Mouse (Mus musculus) intestine, embryonic 16.5 days (tissue): ENCODE measurements around the gene Fnip2. TPM values are rescaled to one million over a fixed set of nuclear protein-coding genes. Genes with fewer than 3 reads are reported as not detected.

Source experiments
- ATAC-seq: fragments of 200-750 bp; cut with Nextera tagmentation; 2 replicates; pipeline ENCODE4 v1.8.0; 2017; ENCODE audit warnings: moderate TSS enrichment, moderate library complexity
- H3K27ac ChIP-seq: fragments of 300-500 bp; sonication (generic); 2 replicates; pipeline ENCODE4 v1.5.1; 2014; ENCODE audit warnings: mild to moderate bottlenecking, low read length
- H3K27me3 ChIP-seq: fragments of 300-500 bp; sonication (generic); replicated peaks from 2 replicates; pipeline ENCODE4 v1.6.1; 2014; ENCODE audit warnings: low read length, control low read depth, mixed read lengths; ENCODE audit not compliant: control insufficient read depth, insufficient read depth
- H3K36me3 ChIP-seq: fragments of 300-500 bp; sonication (generic); 2 replicates; pipeline ENCODE4 v1.6.1; 2014; ENCODE audit warnings: low read length, control low read depth; ENCODE audit not compliant: control insufficient read depth, insufficient read depth
- H3K4me1 ChIP-seq: fragments of 300-500 bp; sonication (generic); 2 replicates; pipeline ENCODE4 v1.6.1; 2014; ENCODE audit warnings: low read length, control low read depth, mixed read lengths; ENCODE audit not compliant: control insufficient read depth, insufficient read depth
- H3K4me2 ChIP-seq: fragments of 300-500 bp; sonication (generic); 2 replicates; pipeline ENCODE4 v1.6.1; 2014; ENCODE audit warnings: low read depth, low read length, control low read depth
- H3K4me3 ChIP-seq: fragments of 300-500 bp; sonication (generic); 2 replicates; pipeline ENCODE4 v1.5.1; 2014; ENCODE audit warnings: mild to moderate bottlenecking, low read length
- H3K9ac ChIP-seq: fragments of 300-500 bp; sonication (generic); 2 replicates; pipeline ENCODE4 v1.6.1; 2014; ENCODE audit warnings: low read depth, low read length
- H3K9me3 ChIP-seq: fragments of 300-500 bp; sonication (generic); 2 replicates; pipeline ENCODE4 v1.6.1; 2016; ENCODE audit warnings: low read length, control low read depth; ENCODE audit not compliant: control insufficient read depth
- WGBS: fragments of 180-500 bp; shearing (Covaris S2); extraction: QIAGEN DNeasy Blood & Tissue Kit; methylation state at CpG from one replicate; pipeline ENCODE4 v1.1.7; 2014; 5-methylcytosine and 5-hydroxymethylcytosine counted together
- polyA plus RNA-seq: library from polyadenylated mRNA; unstranded; fragments of >200 nt; fragmentation: Nextera tagmentation; extraction: Ambion mirVana; gene quantifications from 2 replicates; pipeline ENCODE4 v1.2.1, GENCODE M21; 2015

Fnip2 gene
- polyA plus RNA-seq, 1 experiment from 2014 or later = 2.4 TPM

DNA sequence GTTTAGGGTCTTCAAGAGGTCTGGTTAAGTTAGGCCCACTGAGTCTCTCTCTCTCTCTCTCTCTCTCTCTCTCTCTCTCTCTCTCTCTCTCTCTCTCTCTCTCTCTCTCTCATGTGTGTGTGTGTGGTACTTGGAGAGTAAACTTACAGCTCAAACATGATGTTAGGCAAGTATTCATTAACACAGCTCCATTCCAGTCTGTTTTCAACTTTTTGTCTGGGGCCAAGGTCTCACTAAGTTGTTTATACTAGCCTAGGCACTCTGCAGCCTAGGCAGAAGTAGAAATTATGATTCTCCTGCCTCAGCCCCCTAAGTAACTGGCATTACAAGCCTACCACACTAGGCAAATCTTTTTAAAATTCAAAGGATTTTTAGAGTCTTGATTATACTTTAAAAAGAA lies 151.7 kb downstream of the Fnip2 start:
- H3K9ac ChIP-seq = no peak overlapping the region
- no peaks in the 10 kb centered on the region for H3K27me3 ChIP-seq
- no peak overlapping the region for H3K27ac ChIP-seq
- no peaks in the 10 kb centered on the region for H3K4me1 ChIP-seq
- H3K4me2 ChIP-seq = no peak overlapping the region
- no peaks in the 10 kb centered on the region for H3K36me3 ChIP-seq
- no peak for ATAC-seq
- H3K9me3 ChIP-seq = no peaks in the 10 kb centered on the region
- H3K4me3 ChIP-seq = no peak overlapping the region

DNA sequence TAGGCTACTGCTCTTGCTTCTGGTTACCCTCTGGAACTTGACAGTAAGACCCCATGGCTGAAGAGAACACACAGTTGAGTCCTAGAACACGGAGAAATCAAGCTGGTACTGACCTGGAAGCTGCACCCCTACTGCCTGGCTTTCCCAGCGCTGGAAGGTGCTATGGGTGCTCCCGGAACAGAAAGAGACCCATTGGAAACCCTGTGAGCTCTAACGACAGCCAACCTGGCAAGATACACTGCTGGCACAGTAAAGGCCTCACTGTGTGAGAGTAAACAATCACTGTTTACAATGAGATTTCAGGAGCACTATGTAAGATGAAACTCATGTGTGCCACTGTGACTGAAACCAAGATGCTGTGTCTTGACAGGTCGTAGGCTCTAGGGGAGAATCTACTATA lies 152.5 kb downstream of the Fnip2 start:
- ATAC-seq = no peak
- Histone ChIP-seq H3K4me2 (no peak overlapping the region), H3K27ac (no peak overlapping the region), H3K4me1 (no peaks in the 10 kb centered on the region), H3K9ac (no peak overlapping the region), H3K27me3 (no peaks in the 10 kb centered on the region), H3K36me3 (no peaks in the 10 kb centered on the region), H3K9me3 (no peaks in the 10 kb centered on the region), H3K4me3 (no peak overlapping the region)
- 76% methylated on average over 5 of the region's 5 CpGs for WGBS

DNA sequence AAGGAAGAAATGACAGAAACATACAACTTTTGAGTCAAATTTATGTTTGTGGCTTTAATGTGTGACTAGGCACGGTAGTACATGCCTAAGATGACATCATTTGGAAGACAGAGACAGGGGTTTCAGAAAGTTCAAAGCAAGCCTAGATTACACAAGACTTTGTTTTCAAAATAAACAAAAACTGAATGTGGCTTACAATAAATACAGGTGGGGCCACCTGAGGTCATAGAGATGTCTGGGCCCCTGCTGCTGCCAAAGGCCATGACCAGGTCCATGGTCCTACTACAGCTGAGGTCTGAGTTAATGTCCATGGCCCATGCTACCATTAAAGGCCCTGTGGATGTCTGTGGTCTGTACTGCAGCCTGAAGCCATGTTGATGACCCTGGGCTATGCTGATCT lies 154.1 kb downstream of the Fnip2 start:
- 79% methylated on average over 1 of the region's 1 CpGs for WGBS
- H3K4me1 ChIP-seq = no peaks in the 10 kb centered on the region
- no peak overlapping the region for H3K4me3 ChIP-seq
- no peak overlapping the region for H3K4me2 ChIP-seq
- no peaks in the 10 kb centered on the region for H3K27me3 ChIP-seq
- H3K9ac ChIP-seq = no peak overlapping the region
- H3K27ac ChIP-seq = no peak overlapping the region
- no peaks in the 10 kb centered on the region for H3K9me3 ChIP-seq
- no peak for ATAC-seq
- H3K36me3 ChIP-seq = no peaks in the 10 kb centered on the region

DNA sequence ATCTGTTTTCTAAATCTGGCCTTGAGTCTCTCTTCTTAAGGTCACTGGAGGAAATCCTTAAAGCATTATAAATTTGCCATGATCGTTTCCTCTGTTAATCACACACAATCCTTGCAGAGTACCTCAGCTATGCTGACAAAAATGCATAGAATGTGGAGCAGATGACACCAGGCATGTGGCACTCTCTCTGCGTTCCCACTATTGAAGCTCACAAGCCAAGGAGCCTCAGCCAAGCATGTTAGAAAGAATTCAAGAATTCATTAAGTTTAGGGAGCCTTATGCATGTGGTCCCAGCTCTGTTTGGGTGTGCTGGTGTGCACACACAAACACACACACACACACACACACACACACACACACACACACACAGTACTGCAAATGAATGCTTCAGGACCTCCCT lies 155.9 kb downstream of the Fnip2 start:
- no peaks in the 10 kb centered on the region for H3K9me3 ChIP-seq
- no peaks in the 10 kb centered on the region for H3K27me3 ChIP-seq
- no peak overlapping the region for H3K9ac ChIP-seq
- H3K4me2 ChIP-seq = no peak overlapping the region
- WGBS = 37% methylated on average over 2 of the region's 2 CpGs
- H3K27ac ChIP-seq = no peak overlapping the region
- no peaks in the 10 kb centered on the region for H3K4me1 ChIP-seq
- H3K4me3 ChIP-seq = no peak overlapping the region
- H3K36me3 ChIP-seq = no peaks in the 10 kb centered on the region
- no peak for ATAC-seq

DNA sequence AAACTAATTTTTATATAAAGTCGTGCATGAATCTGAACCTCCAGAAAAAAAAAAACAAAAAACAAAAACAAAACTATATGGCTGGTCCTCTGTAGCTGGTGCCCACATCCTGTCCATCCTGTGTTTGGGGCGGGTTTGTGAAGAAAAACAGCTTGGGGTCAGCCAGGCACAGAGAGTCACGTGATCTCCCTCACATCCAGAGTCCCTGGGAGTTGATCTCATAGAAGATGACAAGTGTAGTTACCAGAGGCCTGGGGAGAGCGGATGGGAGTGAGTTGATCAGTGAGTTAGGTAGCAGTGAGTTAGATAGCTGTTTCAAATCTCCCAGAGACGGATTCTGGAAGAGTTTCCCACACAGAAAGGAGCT lies 157.0 kb downstream of the Fnip2 start:
- ATAC-seq = no peak
- H3K4me2 ChIP-seq = no peak overlapping the region
- H3K27me3 ChIP-seq = no peaks in the 10 kb centered on the region
- H3K9me3 ChIP-seq = no peaks in the 10 kb centered on the region
- no peaks in the 10 kb centered on the region for H3K36me3 ChIP-seq
- WGBS = 45% methylated on average over 5 of the region's 5 CpGs
- no peaks in the 10 kb centered on the region for H3K4me1 ChIP-seq
- no peak overlapping the region for H3K9ac ChIP-seq
- H3K27ac ChIP-seq = no peak overlapping the region
- no peak overlapping the region for H3K4me3 ChIP-seq

DNA sequence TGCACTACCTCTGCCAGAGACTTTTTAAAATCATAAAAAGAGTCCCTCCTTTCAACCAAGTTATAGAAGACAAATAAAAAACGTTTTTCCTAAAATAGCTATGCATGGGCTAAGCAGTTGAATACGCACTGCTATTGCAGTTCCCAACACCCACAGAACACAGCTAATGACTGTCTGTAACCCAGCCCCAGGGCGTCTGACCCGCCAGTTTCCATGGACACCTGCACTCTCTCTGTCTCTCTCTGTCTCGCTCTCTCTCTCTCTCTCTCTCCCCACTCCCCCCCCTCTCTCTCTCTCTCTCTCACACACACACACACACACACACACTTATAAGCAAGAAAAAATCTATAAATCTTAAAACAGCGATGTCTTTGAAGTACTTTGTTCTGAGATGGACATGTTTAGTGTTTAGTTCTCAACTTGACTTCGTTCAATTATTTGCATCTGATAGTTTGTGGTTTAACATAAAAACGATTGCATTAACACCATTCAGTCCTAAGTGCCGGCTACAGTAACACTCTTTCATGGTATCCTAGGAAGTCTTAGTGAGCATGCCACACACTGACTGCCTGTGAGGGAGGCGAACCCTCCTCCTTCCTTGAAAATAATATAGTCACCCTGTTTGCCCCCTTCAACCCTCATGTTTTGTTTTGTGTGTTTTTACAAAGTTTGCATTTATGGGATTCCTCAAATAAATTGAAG lies 157.5 kb downstream of the Fnip2 start:
- Histone ChIP-seq H3K4me2 (no peak overlapping the region), H3K9ac (no peak overlapping the region), H3K4me1 (no peaks in the 10 kb centered on the region), H3K9me3 (no peaks in the 10 kb centered on the region), H3K36me3 (no peaks in the 10 kb centered on the region), H3K27me3 (no peaks in the 10 kb centered on the region), H3K27ac (no peak overlapping the region), H3K4me3 (no peak overlapping the region)
- ATAC-seq = no peak
- 34% methylated on average over 10 of the region's 10 CpGs for WGBS

DNA sequence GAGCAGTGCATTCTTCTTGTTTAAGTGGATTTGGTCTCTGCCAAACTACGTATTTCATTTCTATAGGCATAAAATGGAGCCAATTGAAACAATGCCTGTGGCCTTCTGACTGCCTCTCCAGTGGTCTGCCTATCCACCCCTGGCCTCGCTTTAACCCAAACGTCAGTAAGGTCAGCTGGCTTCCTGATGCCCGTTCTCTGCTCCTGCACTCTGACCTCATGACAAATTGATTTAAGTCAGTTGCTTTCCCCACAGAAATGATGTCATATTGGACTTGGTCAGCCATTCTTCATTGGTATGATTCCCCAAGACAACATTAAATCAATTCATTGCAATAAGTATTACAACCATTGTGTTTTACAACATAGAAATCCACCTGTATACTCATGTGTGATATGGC lies 159.1 kb downstream of the Fnip2 start:
- no peaks in the 10 kb centered on the region for H3K4me1 ChIP-seq
- no peak overlapping the region for H3K9ac ChIP-seq
- H3K9me3 ChIP-seq = no peaks in the 10 kb centered on the region
- no peak overlapping the region for H3K4me3 ChIP-seq
- no peak overlapping the region for H3K27ac ChIP-seq
- H3K27me3 ChIP-seq = no peaks in the 10 kb centered on the region
- no peak overlapping the region for H3K4me2 ChIP-seq
- 49% methylated on average over 4 of the region's 4 CpGs for WGBS
- no peaks in the 10 kb centered on the region for H3K36me3 ChIP-seq
- no peak for ATAC-seq

Other genes starting within 250 kb of the Fnip2 start
- not detected in 2 replicates for gene Gm17359, start 231.1 kb downstream of the Fnip2 start, polyA plus RNA-seq
- gene Ppid, start 23.5 kb upstream of the Fnip2 start, polyA plus RNA-seq = 130 and 142 TPM in 2 replicates
- gene 4930579G24Rik, start 61.3 kb upstream of the Fnip2 start, polyA plus RNA-seq = 18.1 and 19.9 TPM in 2 replicates
- 113 and 120 TPM in 2 replicates for gene Etfdh, start 61.7 kb upstream of the Fnip2 start, polyA plus RNA-seq
- gene Rxfp1, start 170.1 kb upstream of the Fnip2 start, polyA plus RNA-seq = 0.17 TPM in 1 of 2 replicates, not detected in the other